In genomic region chr19:6127760-6128341, GRCm38 (mm10) we compare ENCODE assay signal across 8 mouse cellular contexts. TPM values are rescaled to one million over a fixed set of nuclear protein-coding genes. Genes with fewer than 3 reads are reported as not detected.
DNase-seq lines count a peak whose midpoint lies in the region; ATAC-seq lines count a peak whose summit lies in the region.

TSS of gene Snx15 (minus strand) at chr19:6128304.

- H3K9ac ChIP-seq in hindbrain, embryonic 14.5 days, result peak within 1 kb of the TSS; percentile 74

- H3K4me2 ChIP-seq in hindbrain, embryonic 14.5 days (replicated peaks), result peak within 1 kb of the TSS; percentile 57

- no peaks in the 10 kb centered on the region for H3K27me3 ChIP-seq in hindbrain, embryonic 14.5 days (ENCODE audit: control insufficient read depth, insufficient read depth, low read length)

- WGBS in hindbrain, embryonic 14.5 days, result under 1% methylated on average over 32 of the region's 32 CpGs

- no peaks in the 10 kb centered on the region; the same call in 1 of the 2 replicates for H3K36me3 ChIP-seq in hindbrain, embryonic 14.5 days (replicated peaks; ENCODE audit: control insufficient read depth, insufficient read depth)

- DNase-seq in R1 (ENCODE audit: low read depth, low spot score), result peak; percentile 99
- DNase-seq in cerebellum, postnatal 25 days, result peak; percentile 98
- DNase-seq in frontal cortex, postnatal 25 days (ENCODE audit: low spot score in 2 of 2), result peak; percentile 88 to 91
- peak; percentile 90 for DNase-seq in hindbrain, embryonic 14.5 days (ENCODE audit: low spot score)
- peak; percentile 94 for DNase-seq in layer of hippocampus, postnatal 36 days
- DNase-seq in lung, postnatal 36 days, result peak; percentile 99
- peak; percentile 97 for DNase-seq in retina, postnatal 1 day
- peak; percentile 92 to 93 for DNase-seq in urinary bladder, adult 18-20 months (ENCODE audit: low spot score in 2 of 2)

- 0 out of 2 replicates have a peak, but pooled peaks cover 4% of the 10 kb centered on the region for H3K4me1 ChIP-seq in hindbrain, embryonic 14.5 days (replicated peaks; ENCODE audit: control insufficient read depth, insufficient read depth, low read length)

- H3K27ac ChIP-seq in hindbrain, embryonic 14.5 days, result peak within 1 kb of the TSS; percentile 90

- no peaks in the 10 kb centered on the region for H3K9me3 ChIP-seq in hindbrain, embryonic 14.5 days (ENCODE audit: control insufficient read depth, low read length)

- ATAC-seq in hindbrain, embryonic 14.5 days (ENCODE audit: low FRiP score), result peak; percentile 94

- H3K4me3 ChIP-seq in hindbrain, embryonic 14.5 days (replicated peaks; ENCODE audit: low read length), result peak within 1 kb of the TSS; percentile 55

RNA-seq across cellular contexts. Expression of gene Snx15, which starts in this region (rescaled TPM):
- polyA plus RNA-seq in hindbrain, embryonic 14.5 days (2014; fragmentation: Nextera tagmentation; extraction: Ambion mirVana), result 59.6 and 60.8 TPM in 2 replicates
- total RNA-seq in layer of hippocampus, postnatal 36 days (2021), result 10 to 100 TPM; 40.2 to 42.5 TPM

Comparison
In these comparisons a context has a peak if more than half of its experiments do, and no peak if none do; other contexts are left out.
1. Peak in every context shown above with its lines: DNase-seq, ATAC-seq, H3K4me3 ChIP-seq and H3K27ac ChIP-seq.